Mouse (Mus musculus) limb, embryonic 15.5 days (tissue): ENCODE measurements around the gene Tiam2. TPM values are rescaled to one million over a fixed set of nuclear protein-coding genes. Genes with fewer than 3 reads are reported as not detected.
A peak's percentile ranks its signal among the peaks of the same experiment; 100 is the strongest.

ENCODE experiments used
- ATAC-seq: fragments of 200-750 bp; cut with Nextera tagmentation; 2 replicates; pipeline ENCODE4 v1.8.0; 2017; ENCODE audit warnings: low read depth, moderate TSS enrichment; ENCODE audit not compliant: insufficient number of reproducible peaks, low FRiP score, low TSS enrichment
- H3K27ac ChIP-seq: fragments of 300-500 bp; sonication (generic); 2 replicates; pipeline ENCODE4 v1.5.1; 2015; ENCODE audit warnings: moderate library complexity, mild to moderate bottlenecking, inconsistent platforms
- H3K27me3 ChIP-seq: fragments of 300-500 bp; sonication (generic); 2 replicates; pipeline ENCODE4 v1.6.1; 2015; ENCODE audit warnings: inconsistent platforms
- H3K36me3 ChIP-seq: fragments of 300-500 bp; sonication (generic); 2 replicates; pipeline ENCODE4 v1.6.1; 2015; ENCODE audit warnings: inconsistent platforms
- H3K4me1 ChIP-seq: fragments of 300-500 bp; sonication (generic); 2 replicates; pipeline ENCODE4 v1.6.1; 2015; ENCODE audit warnings: inconsistent platforms
- H3K4me2 ChIP-seq: fragments of 300-500 bp; sonication (generic); 2 replicates; pipeline ENCODE4 v1.6.1; 2015; ENCODE audit warnings: mild to moderate bottlenecking, inconsistent platforms
- H3K4me3 ChIP-seq: fragments of 300-500 bp; sonication (generic); 2 replicates; pipeline ENCODE4 v1.5.1; 2015; ENCODE audit warnings: mild to moderate bottlenecking, inconsistent platforms
- H3K9ac ChIP-seq: fragments of 300-500 bp; sonication (generic); 2 replicates; pipeline ENCODE4 v1.6.1; 2015; ENCODE audit warnings: inconsistent platforms
- H3K9me3 ChIP-seq: fragments of 300-500 bp; sonication (generic); 2 replicates; pipeline ENCODE4 v1.6.1; 2016; ENCODE audit warnings: inconsistent platforms
- WGBS: fragments of 180-500 bp; shearing (Covaris S2); methylation state at CpG from one replicate; pipeline ENCODE4 v1.1.7; 2015; 5-methylcytosine and 5-hydroxymethylcytosine counted together
- polyA plus RNA-seq: library from polyadenylated mRNA; unstranded; fragments of >200 nt; fragmentation: Nextera tagmentation; extraction: Ambion mirVana; gene quantifications from 2 replicates; pipeline ENCODE4 v1.2.1, GENCODE M21; 2015

Tiam2 gene
- polyA plus RNA-seq, 1 experiment from 2014 or later = 19.2 TPM

DNA sequence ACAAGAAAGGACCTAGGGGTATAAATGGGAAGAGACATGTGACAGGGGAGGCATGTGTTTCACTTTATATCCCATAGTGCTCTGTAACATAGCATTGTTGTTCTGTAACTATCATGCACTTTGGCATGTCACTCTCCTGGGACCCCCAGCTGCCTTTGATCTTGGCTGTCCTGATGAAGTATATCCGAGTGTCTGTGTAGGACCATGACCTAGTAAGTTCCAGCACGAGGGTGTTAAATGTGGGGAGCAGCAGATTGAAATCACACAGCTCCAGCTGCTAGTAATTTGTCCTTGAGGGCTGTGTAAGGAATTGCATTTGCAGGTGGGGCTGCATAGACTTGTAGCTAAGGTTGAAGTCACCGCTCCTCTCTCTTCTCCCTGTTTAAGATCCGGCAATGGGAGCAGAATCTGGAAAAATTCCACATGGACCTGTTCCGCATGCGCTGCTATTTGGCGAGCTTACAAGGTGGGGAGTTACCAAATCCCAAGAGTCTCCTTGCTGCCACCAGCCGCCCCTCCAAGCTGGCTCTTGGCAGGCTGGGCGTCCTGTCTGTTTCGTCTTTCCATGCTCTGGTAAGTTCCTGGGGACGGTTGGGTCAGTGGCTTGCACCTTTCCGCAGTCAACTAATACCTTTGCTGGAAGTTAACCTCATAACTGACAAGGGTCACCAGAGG, 110.6 kb downstream of the Tiam2 start:
- ATAC-seq = peak; percentile 13; the same call in 1 of the 2 replicates
- 38% methylated on average over 12 of the region's 12 CpGs for WGBS
- peaks cover 36% of the 10 kb centered on the region for H3K36me3 ChIP-seq

DNA sequence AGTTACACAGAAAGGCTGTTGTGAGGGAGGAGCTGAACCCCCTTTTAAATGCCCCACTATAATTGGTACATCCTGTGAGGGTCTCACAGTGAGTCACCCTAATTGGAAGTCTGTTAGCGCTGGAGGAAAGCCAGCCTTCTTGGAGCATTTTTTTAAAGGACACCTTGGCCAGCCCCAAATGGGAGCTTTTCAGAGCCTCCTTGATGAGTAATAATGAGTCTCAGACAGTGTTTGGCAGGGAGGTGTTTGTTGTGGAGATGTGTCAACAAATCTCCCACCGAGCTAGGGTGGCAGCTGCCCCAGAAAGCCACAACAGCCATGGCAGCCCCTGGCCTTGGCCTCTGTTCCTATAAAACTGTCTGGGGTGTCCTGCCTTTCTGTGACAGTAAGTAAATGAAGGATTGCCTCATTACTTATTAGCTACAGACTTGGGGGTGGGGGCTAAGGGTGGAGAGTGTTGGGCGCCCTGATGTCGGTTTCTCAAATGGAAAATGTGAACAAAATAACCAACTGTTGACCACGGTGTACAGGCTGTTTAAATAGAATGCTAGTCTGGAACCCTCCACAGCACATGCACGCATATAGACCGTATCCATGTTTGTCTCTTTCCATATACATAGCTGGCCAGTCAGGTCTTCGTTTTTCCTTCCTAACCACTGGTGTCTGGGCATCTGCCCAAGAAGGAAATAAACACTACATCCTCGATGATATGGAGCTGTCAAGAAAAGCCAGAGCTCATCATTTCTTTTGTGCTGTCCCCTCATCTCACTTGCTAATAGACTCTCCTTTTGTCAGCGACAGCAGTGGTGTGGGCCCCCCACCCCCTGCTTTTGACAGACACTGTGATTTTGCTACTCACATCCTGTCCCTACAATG, 116.4 kb downstream of the Tiam2 start:
- 41% methylated on average over 10 of the region's 10 CpGs for WGBS
- peaks cover 10% of the 10 kb centered on the region for H3K4me1 ChIP-seq
- peak overlapping the region; percentile 47; the same call in 1 of the 2 replicates for H3K27ac ChIP-seq
- no peak overlapping the region for H3K9ac ChIP-seq
- H3K4me3 ChIP-seq = no peak overlapping the region
- ATAC-seq = peak; percentile 48; the same call in 1 of the 2 replicates
- no peaks in the 10 kb centered on the region for H3K9me3 ChIP-seq
- H3K36me3 ChIP-seq = peaks cover 18% of the 10 kb centered on the region; the same call in 1 of the 2 replicates
- no peak overlapping the region for H3K4me2 ChIP-seq
- no peaks in the 10 kb centered on the region for H3K27me3 ChIP-seq

More for the DNA sequence above, 110.6 kb downstream of the Tiam2 start:
- H3K27ac ChIP-seq = no peak overlapping the region
- H3K9me3 ChIP-seq = no peaks in the 10 kb centered on the region
- peaks cover 6% of the 10 kb centered on the region; the same call in 1 of the 2 replicates for H3K4me1 ChIP-seq
- no peak overlapping the region for H3K4me2 ChIP-seq
- no peaks in the 10 kb centered on the region for H3K27me3 ChIP-seq
- no peak overlapping the region for H3K4me3 ChIP-seq
- H3K9ac ChIP-seq = no peak overlapping the region

DNA sequence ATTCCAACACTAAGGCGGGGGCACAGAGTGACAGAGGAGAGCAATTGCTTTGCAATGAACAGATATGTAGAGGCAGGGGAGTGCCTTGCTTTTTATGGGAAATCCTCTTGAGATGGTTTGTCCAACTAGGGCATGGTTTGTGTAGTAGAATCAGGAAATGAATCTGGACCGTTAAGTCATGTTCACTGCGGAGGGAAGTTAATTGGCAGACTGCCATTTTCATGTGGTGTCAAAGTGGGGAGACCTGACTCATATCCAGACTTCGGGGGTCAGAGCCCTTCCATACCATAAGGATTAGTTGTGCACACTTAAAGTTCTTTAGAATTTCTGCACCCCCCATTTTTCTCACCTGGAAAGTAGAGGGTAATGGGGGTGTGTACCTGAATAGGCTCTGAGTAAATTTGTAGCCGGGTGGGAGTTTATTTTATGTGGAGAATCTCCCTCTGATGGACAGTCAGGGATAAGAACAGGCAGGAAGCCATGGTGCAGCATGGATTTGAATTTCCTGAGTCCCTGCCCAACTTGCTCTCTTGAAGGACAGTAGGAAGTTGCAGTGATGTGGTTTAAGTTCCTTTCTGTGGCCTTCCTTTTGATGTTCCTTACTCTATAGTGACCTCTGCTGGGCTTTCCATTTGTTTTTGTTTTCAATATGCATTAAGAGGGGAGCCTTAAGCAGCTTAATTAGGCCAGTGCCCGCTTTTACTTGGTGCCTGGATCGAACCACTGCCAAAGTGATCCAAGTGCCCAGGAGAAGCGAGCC, 120.0 kb downstream of the Tiam2 start:
- Histone ChIP-seq H3K4me1 (peaks cover 10% of the 10 kb centered on the region), H3K27me3 (no peaks in the 10 kb centered on the region), H3K9me3 (no peaks in the 10 kb centered on the region), H3K27ac (0 out of 2 replicates have a peak overlapping the region, but pooled peaks have one; percentile 2), H3K4me3 (no peak overlapping the region), H3K4me2 (no peak overlapping the region), H3K9ac (no peak overlapping the region), H3K36me3 (peaks cover 25% of the 10 kb centered on the region)
- 33% methylated on average over 8 of the region's 8 CpGs for WGBS
- ATAC-seq = no peak

DNA sequence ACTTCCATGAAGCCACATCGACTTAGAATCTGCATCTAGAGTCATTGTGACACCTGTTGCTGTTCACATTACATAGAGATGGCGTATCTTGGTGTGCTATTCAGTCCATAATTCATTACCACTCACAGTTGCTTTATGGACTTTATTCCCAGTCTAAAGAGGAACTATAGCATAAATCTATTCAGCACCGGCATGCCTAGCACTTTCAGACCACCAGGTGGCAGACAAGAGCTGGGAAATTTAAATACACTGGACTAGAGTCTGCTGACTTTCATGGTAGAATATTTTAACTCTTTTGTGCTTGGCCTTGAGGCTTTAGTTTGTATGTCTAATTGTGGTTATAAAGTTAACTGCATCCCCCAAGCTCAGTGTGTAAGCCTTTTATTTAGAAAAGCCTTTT, 122.4 kb downstream of the Tiam2 start:
- WGBS = 31% methylated on average over 3 of the region's 3 CpGs

DNA sequence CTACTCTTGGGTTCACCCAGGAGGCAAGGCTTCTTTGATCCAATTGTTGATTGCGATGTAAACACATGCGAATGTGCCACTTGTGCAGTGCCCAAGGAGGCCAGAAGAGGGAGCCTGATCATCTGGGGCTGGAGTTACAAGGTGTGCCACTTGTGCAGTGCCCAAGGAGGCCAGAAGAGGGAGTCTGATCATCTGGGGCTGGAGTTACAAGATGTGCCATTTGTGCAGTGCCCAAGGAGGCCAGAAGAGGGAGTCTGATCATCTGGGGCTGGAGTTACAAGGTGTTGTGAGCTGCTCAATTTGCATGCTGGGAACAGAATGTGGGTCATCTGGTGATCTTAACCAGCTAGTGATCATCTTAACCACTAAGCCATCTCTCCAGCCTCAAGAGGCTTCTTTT, 124.7 kb downstream of the Tiam2 start:
- WGBS = 76% methylated on average over 2 of the region's 2 CpGs

More for the DNA sequence above, 122.4 kb downstream of the Tiam2 start:
- H3K4me1 ChIP-seq = peaks cover 6% of the 10 kb centered on the region
- H3K4me3 ChIP-seq = no peak overlapping the region
- ATAC-seq = no peak
- H3K9me3 ChIP-seq = no peaks in the 10 kb centered on the region
- H3K27me3 ChIP-seq = no peaks in the 10 kb centered on the region
- H3K4me2 ChIP-seq = no peak overlapping the region
- peaks cover 42% of the 10 kb centered on the region for H3K36me3 ChIP-seq
- H3K9ac ChIP-seq = no peak overlapping the region
- no peak overlapping the region for H3K27ac ChIP-seq

DNA sequence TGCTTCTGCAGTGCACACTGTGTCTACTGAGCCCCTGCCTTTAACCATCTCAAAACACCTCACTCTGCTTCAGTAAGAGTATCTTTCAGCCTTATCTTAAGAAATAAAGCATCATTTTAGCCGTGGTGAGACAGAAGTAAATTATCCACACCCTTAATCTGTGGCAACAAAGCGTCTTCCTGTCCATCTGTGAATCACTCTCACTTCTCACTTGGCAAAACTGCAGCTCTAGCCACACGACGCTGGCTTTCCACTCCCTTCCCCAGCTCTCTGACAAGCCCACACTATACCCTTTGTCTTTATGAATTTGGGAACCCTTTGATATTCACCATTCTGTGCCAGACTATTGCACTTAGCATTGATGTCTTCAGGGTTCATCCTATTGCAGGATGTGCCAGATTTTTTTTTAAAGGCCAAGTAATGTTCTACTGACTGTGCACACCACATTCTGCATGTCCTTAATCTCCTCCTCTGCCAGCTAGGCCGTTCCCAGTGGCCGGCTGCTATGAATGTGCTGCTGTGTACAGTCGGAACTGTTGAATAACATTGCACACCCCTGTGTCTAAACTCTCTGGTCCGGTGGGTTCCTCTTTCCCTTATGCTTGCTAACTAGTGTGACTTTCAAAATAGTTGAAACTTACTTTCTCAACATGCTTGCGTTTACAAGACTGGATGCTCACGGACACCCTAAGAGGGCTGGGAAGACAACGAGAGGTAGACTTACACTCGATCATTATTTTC, 126.4 kb downstream of the Tiam2 start:
- WGBS = 85% methylated on average over 12 of the region's 12 CpGs
- Histone ChIP-seq H3K9ac (no peak overlapping the region), H3K9me3 (no peaks in the 10 kb centered on the region), H3K4me1 (peaks cover 2% of the 10 kb centered on the region; the same call in 1 of the 2 replicates), H3K4me3 (no peak overlapping the region), H3K27ac (no peak overlapping the region), H3K36me3 (peaks cover 59% of the 10 kb centered on the region), H3K27me3 (no peaks in the 10 kb centered on the region), H3K4me2 (no peak overlapping the region)
- no peak for ATAC-seq

More for the DNA sequence above, 124.7 kb downstream of the Tiam2 start:
- Histone ChIP-seq H3K4me1 (peaks cover 3% of the 10 kb centered on the region), H3K36me3 (peaks cover 55% of the 10 kb centered on the region), H3K9me3 (no peaks in the 10 kb centered on the region), H3K27ac (no peak overlapping the region), H3K4me2 (no peak overlapping the region), H3K27me3 (no peaks in the 10 kb centered on the region), H3K4me3 (no peak overlapping the region), H3K9ac (no peak overlapping the region)
- no peak for ATAC-seq

DNA sequence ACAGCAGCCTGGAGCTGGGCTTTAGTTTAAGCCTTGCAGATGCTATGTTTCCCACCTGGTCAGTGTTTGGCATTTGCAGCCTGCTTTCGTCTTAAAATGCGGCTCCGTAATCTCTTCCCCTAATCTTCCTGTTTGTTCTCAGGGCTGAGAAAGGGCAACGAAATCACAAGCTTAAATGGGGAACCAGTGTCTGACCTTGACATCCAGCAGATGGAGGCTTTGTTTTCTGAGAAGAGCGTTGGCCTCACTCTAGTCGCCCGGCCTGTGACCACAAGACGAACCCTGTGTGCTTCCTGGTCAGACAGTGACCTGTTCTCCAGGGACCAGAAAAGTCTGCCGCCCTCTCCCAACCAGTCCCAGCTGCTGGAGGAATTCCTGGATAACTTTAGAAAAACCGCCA, 127.6 kb downstream of the Tiam2 start:
- Histone ChIP-seq H3K9ac (no peak overlapping the region), H3K27me3 (no peaks in the 10 kb centered on the region), H3K27ac (no peak overlapping the region), H3K4me2 (no peak overlapping the region), H3K4me1 (peaks cover 6% of the 10 kb centered on the region; the same call in 1 of the 2 replicates), H3K36me3 (peaks cover 55% of the 10 kb centered on the region), H3K9me3 (no peaks in the 10 kb centered on the region), H3K4me3 (no peak overlapping the region)
- whole genome bisulfite sequencing = 48% methylated on average over 10 of the region's 10 CpGs
- ATAC-seq = no peak

DNA sequence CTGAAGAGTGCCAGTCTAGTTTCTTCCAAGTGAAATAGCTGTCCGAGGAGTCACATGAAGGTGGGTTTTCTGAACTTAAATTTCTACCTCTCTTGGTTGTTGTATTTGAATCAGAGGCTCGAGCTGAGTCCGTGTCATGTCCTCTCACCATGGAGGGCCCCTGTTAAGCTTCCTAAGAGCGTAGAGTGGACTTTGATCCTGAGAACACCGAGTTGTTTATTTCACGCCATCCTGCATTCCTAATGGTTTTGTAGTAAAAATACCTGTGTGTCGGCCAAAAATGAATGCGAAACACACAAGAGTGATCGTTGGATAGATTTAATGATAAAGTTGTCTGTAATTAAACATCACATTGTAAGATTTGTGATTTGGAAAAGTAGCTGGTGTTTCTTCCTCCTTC, 128.5 kb downstream of the Tiam2 start:
- no peak overlapping the region for H3K27ac ChIP-seq
- WGBS = 79% methylated on average over 9 of the region's 9 CpGs
- H3K27me3 ChIP-seq = no peaks in the 10 kb centered on the region
- H3K4me1 ChIP-seq = peaks cover 6% of the 10 kb centered on the region; the same call in 1 of the 2 replicates
- ATAC-seq = no peak
- peaks cover 54% of the 10 kb centered on the region for H3K36me3 ChIP-seq
- H3K4me3 ChIP-seq = no peak overlapping the region
- no peak overlapping the region for H3K9ac ChIP-seq
- no peaks in the 10 kb centered on the region for H3K9me3 ChIP-seq
- H3K4me2 ChIP-seq = no peak overlapping the region

DNA sequence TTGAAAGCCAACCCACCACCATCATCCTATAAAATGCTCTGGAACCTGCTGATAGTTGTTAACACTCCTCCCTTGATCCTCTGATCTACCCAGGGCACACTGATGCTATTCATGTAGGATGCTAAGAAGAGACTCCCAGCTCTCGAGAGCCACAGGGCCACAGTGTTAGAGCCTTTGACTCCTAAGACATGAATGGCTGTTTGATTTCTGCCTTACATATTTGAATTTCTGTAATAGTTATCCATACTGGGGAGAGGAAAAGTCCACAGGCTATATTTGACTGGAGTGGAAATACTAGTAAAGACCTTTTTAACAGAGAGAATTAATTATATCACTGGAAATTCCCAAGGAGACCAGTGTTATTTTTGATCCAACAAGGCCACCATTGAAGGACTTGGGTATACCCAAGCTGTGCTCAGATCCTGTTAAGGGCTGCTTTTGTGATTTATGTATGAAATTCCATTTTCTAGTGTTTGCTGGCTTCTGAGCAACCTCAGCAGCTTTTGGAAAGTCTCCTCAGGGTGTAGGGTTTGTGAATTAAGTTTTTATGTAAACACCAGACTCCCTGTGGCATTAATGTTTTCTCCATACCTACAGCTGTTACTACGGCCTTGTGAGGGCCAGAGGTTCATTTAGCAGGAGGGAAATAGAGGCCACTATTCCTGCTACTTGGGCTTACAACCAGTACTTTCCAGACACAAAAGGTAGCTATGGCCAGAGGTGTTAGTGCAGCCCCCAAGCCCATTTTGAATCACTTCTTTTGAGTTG, 131.7 kb downstream of the Tiam2 start:
- Histone ChIP-seq H3K4me1 (peaks cover 8% of the 10 kb centered on the region; the same call in 1 of the 2 replicates), H3K4me2 (no peak overlapping the region), H3K36me3 (peaks cover 24% of the 10 kb centered on the region; the same call in 1 of the 2 replicates), H3K9me3 (no peaks in the 10 kb centered on the region), H3K27ac (peak overlapping the region; percentile 38; the same call in 1 of the 2 replicates), H3K9ac (no peak overlapping the region), H3K4me3 (no peak overlapping the region), H3K27me3 (no peaks in the 10 kb centered on the region)
- ATAC-seq = 0 out of 2 replicates have a peak, but pooled peaks have one; percentile 67
- 36% methylated on average over 2 of the region's 2 CpGs for WGBS

DNA sequence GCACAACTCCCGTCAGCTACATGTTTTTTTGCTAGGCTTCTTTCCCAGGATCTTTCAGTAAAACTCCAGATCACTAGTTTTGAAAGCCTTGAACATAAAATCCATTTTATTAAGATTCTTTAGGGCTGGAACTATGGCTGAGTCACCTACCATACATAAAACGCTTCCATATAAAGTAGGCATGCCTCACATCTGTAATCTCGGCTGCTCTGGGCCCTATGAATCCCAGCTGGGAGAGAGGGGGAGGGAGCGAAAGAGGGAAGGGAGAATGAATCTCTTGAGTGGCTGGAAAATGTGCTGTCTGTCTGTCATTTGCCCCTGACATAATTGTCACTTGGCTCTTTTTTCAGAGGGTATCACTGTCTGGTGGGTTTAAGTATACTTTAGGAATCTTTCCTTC, 139.5 kb downstream of the Tiam2 start:
- H3K4me1 ChIP-seq = peaks cover 17% of the 10 kb centered on the region
- WGBS = 44% methylated on average over 4 of the region's 4 CpGs
- no peak for ATAC-seq
- no peak overlapping the region for H3K9ac ChIP-seq
- no peak overlapping the region for H3K4me3 ChIP-seq
- no peaks in the 10 kb centered on the region for H3K27me3 ChIP-seq
- no peak overlapping the region for H3K4me2 ChIP-seq
- H3K9me3 ChIP-seq = no peaks in the 10 kb centered on the region
- peak overlapping the region; percentile 22; the same call in 1 of the 2 replicates for H3K27ac ChIP-seq
- H3K36me3 ChIP-seq = peaks cover 5% of the 10 kb centered on the region; the same call in 1 of the 2 replicates
